Mouse (Mus musculus) ovary, postnatal 14 days (tissue): Measurements from ENCODE around the gene Ssr4.
"Not testable (repeated sequence)": the region's sequence is repeated elsewhere in the genome, so short reads cannot be mapped to it uniquely, and the experiment has no call there.

Source experiments
- DNase-seq: peaks from one replicate; pipeline ENCODE4 v3.0.0; 2022; ENCODE audit warnings: low spot score

Ssr4 gene

DNA sequence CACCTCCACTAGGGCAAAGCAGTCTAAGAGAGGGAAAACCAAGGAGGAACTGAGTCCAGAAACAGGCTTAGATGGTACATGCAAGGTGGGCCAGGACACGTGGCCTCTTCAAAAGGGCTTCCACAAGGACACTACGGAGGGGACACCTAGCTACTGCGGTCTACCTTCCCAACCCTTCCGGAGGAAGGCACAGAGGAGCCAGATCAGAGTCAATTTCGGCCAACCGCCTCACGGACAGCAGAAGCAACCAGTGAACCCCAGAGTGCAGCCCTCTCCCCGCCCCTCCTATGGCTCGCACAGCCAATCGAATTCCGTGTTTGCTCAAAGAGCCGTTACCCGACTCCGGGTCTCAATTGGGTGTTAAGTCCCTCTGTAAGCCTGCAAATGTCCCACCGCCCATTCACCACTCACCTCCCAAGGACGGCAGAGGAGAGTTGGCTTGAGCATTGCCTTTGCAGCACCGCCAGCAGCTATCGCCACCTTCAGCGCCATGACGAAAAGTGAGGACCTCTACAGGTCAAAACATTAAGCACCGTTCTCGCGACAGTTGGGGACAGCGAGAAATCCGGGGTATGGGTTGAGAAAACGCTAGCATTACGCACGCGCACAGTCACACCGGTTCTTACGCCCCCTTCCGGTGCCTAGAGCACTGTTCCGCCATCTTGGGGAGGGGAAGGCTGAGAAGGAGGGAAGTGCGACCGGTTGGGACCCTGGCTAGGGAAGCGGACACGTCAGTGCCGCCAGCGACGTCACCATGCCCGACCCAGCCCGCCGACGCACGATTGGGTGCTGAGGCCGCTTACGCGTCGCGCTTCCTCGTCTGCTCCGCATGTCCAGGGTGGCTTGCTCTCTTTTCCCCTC, at the start of gene Ssr4, which contains the start of gene Idh3g:
Ssr4 (plus strand) TSS at position 665 of the 861 bp plus-strand sequence.
Idh3g (minus strand) TSS at position 534 of the 861 bp plus-strand sequence.
- DNase-seq, result peak; percentile 78

DNA sequence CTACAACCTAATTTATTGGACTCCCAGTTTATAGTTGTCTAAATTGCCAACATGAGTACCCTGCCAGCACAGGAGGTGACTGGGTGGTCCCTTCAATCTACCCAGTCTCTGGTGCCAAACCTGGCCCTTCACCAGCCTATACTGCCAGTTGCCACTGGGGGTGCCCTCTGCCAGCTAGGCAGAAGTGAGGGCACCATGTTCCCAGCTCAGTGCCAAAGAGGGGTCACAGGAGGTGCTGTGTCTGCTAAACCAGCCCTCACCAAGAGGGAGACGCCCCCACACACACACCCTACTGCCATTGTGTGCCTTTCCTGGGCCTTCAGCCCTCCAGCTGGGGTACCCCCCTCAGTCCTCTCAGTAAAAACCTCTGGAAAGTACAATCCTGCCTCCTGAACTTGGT, 48.7 kb upstream of the Ssr4 start:
- no peak for DNase-seq

DNA sequence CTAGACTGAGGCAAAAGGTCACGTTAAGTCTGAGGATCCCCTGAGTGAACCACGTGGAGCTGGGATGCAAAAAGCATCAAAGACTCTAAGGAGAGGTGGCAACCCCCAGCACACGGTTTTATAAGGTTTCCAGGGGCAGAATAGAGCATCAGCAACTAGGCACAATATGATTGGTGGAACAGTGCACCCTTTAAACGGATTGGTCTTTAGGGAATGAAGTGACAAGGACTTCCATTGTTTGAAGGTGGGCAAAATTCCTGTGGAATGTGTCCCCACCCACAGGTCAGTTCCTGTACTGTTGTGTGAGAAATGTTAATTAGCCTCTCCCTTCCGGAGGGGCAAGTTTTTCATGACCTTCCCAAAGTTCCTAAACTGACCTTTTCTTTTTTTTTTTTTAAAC, 47.7 kb upstream of the Ssr4 start:
- DNase-seq, result no peak

- not testable (repeated sequence) for DNase-seq
Observed at GRCm38 (mm10) chrX:73739841-73740240, 47.0 kb upstream of the Ssr4 start.

GRCm38 (mm10) chrX:73744774-73745481, 41.9 kb upstream of the Ssr4 start:
- no peak for DNase-seq

- no peak for DNase-seq
Observed at GRCm38 (mm10) chrX:73748977-73749376, 37.9 kb upstream of the Ssr4 start.

DNA sequence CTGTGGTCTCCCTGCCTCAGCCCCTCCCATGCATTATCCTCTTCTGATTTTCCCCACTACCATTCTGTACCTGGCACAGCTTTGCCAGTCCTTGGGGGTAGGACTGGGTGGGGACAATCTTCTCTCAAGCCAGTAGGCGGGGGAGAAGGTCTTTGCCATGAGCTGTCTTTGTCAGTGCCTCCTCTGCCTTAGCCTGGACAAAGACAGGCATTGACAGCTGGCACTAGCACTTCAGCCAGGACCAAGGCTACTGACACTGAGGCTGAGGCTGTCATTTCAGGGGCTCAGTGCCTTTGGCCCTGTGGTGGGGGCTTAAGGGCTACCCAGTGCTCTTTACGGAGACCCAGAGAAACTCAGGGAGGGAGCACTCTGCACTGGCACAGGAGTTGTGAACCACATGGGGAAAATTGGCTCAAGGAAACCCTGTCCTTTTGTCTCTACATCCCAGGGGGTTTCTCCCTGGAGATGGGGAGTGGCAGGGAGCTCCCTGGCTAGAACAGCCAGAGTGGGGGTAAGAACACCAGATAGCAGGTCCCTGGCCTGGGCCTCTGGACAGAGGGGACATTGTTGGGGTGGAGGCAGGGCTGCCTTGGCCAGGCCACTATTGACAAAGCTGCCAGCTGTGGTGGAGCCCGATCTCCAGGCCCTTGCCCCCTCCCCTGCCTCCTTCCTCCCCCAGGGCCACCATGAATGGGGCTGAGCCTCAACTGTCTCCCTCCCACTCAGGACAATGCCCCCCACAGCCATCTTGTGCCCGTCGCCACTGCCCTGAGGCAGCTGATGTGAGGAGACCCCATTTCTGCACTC, 30.3 kb upstream of the Ssr4 start, which contains the start of gene Plxnb3:
Plxnb3 (plus strand) TSS at position 757 of the 807 bp plus-strand sequence.
- DNase-seq, result no peak

GRCm38 (mm10) chrX:73758611-73759290, 28.1 kb upstream of the Ssr4 start:
- DNase-seq, result no peak

GRCm38 (mm10) chrX:73765311-73765710, 21.5 kb upstream of the Ssr4 start:
- DNase-seq, result no peak

DNA sequence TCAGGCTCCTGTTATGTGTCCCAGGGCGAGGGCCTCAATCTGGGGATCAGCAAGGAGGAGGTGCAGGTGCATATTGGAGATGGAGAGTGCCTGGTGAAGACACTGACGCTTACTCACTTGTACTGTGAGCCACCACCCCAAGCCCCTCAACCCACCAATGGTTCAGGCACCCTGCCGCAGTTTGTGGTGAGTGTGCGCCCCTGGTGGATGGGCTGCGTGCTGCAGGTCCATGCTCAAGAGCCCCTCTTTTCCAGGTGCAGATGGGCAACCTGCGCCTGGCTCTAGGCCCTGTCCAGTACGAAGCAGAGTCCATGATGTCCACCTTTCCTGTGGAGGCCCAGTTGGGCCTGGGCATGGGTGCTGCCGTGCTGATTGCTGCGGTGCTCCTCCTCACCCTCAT, 19.6 kb upstream of the Ssr4 start:
- DNase-seq, result no peak

GRCm38 (mm10) chrX:73774168-73774760, 12.6 kb upstream of the Ssr4 start, which contains the start of gene Srpk3:
Srpk3 (plus strand) TSS chrX:73774405.
- DNase-seq, result no peak

GRCm38 (mm10) chrX:73774802-73775483, 11.9 kb upstream of the Ssr4 start:
- DNase-seq, result no peak

DNA sequence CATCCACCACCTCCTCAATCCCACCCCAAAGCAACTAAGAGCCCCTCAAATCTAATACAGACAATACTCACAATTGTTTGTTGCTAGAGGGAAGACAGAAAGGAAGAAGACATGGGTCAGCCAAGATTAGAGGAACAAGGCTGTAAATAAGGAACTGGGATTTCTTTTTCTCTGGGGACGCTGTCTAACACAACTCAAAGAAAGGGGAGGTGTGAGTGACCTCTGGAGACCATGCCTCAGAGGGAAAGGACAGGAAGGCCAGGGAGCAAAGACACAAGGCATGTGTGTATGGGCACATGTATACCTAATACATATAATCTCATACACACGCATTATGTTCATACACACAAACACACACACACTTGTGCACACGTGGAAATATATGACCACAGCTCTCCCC, 4.6 kb upstream of the Ssr4 start:
- no peak for DNase-seq

GRCm38 (mm10) chrX:73785666-73786065, 1.2 kb upstream of the Ssr4 start:
- DNase-seq, result no peak

DNA sequence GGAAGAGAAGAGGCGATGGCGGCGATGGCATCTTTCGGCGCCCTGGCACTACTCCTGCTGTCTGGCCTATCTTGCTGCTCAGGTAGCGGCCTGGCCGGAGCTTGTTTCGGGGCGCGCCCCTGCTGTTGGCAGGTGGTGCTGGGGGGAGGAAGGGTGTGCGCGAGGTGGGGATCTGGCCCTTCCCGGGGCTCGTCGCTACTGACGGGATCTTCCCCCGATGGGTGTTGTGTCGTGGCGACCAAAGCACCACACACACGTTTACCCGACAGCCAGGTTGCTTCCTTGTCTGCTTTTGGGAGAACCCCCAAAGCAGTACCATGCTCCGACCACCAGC, 364 bp downstream of the Ssr4 start:
- DNase-seq, result no peak

DNA sequence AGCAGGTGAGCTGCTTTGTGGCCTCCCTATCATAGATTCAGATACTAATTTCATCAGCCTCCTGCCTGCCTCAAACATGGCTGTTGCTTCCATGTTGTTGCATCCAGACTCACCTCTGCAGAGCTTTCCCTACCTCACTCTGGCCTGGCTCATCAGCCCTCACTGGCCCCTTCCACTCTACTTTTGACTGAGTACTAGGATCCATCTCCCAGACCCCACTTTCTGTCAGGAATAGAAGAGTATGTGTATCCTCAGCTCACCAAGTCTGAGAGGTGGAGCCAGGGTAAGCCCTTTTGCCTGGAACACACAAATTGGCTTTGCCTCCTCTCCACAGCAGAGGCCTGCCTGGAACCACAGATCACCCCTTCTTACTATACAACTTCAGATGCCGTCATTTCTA, 1.7 kb downstream of the Ssr4 start:
- DNase-seq, result no peak

DNA sequence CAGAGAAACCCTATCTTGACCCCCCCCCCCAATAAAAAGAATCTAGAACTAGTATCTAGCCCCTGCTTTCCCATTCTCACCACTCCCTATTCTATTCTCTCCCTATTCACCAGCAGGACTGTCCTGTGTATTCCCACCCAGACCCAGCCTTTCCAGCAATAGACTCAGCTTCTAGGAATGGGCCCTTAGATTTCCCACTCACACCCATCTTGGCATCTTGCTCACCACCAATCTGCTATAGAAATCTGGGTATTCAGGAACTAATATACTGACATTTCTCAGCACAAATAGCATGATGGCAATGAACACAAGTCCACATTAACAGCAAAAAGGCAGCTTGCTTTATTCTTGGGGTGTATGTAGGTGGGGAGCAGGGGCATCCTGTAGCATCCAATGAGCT, 6.2 kb downstream of the Ssr4 start:
- DNase-seq, result no peak

- DNase-seq, result no peak
Observed at GRCm38 (mm10) chrX:73793505-73793904, 6.7 kb downstream of the Ssr4 start.

DNA sequence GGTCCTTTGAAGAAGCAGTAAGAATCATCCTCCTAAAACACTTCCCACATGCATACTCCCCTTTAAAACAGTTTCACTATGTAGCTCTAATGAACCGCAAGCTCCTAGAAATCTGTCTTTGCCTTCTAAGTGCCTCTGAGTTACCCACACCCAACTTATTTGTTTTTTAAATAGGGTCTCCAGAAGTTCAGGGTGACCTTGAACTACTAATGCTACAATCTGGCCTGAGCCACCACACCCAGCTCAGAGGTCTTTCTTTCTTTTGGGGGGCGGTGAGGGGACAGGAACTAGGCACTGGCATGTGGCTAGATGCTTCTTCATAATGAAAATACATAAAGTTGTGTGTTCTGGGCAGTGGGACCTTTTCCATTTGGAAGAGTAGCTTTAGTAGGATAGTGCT, 10.7 kb downstream of the Ssr4 start:
- DNase-seq, result no peak

DNA sequence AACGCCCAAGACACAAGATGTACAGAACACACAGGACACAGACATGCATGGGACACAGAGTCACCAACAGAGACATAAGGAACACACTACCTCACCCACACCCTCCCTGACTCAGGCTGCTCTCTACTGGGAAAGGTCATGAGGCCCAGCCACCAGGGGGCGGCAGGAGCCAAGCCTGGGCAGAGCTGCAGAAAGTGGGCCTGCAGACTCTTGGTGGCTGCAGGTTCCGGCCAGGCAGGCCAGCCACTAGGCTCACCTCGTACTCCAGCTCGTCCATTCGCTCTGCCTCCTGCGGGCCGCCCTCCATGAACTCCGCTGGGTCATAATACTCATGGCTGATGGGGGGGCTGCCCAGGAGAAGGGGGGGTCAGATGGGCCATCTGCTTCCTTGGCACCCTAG, 11.7 kb downstream of the Ssr4 start:
- peak; percentile 39 for DNase-seq

DNA sequence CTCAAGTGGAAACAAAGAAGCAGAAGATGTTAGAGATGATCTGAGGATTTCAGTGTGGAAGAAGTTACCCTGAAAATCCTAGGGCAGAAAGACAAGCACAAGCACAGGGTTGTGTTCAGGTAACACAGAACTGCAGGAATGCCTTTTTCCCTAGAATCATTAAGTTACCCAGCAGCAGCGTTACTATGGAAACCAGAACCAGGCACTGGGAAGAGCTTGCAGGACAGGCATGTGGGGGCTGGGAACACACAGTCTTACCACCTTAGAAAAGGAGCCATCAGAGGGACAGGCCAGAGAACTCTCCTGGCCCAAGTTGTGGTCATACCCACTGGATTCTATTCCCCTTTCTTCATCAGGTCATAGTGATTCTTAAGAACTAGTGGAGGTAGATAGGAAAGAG, 19.0 kb downstream of the Ssr4 start:
- DNase-seq, result no peak
